Mouse (Mus musculus): ENCODE results near the gene Atg4b. TPM values are rescaled to one million over a fixed set of nuclear protein-coding genes. Genes with fewer than 3 reads are reported as not detected.

Atg4b gene
- 10 to 100 TPM; 68.8 to 72.9 TPM for total RNA-seq (2021)
- long read RNA-seq, experiment 1, full-length matches to known transcripts: 17 of 32 reads
- long read RNA-seq, experiment 1, partial matches to known transcripts: 7 of 32 reads
- long read RNA-seq, experiment 1, other reads (novel, unspliced or antisense): 8 of 32 reads
- long read RNA-seq, experiment 2, full-length matches to known transcripts: 16 of 31 reads
- long read RNA-seq, experiment 2, partial matches to known transcripts: 6 of 31 reads
- long read RNA-seq, experiment 2, other reads (novel, unspliced or antisense): 9 of 31 reads

DNA sequence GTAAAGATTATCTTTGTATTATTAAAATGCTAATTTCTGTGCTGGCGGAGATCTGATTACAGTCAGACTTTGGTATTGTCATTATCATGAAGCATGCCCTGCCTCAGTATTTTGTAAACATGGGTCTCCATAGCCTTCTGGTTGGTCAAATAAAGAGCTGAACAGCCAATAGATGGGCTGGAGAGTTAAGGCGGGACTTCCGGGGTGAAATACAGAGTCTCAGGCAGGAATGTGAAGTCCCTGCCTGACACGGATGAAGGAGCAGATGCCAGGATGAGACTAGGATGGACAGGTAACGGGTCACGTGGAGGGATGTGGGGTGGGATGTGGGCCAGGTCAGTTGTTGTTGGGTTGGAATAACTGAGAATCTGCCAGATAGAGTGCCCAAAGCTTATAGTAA is at the start of gene Atg4b:
Gene Atg4b, plus strand, starts transcription at position 211 of the 400 bp plus-strand sequence.
- no peak for DNase-seq (ENCODE audit: low spot score in 2 of 2)

DNA sequence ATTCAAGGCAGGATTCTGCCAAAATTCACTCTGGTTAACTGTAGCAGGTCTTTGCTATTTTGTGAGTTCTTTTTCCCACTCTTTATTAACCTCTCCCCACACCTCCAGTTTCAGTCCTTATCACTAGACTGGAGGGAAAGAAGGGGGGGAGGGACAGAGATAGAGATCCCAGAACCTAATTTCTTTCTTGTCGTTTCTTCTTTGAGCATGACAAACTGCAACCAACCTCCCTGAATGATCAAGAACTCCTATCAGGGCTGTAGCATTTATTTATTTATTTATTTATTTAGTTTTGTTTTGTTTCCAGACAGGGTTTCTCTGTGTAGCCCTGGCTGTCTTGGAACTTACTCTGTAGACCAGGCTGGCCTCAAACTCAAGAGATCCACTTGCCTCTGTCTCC is 49.2 kb upstream of the Atg4b start:
- DNase-seq (ENCODE audit: low spot score in 2 of 2): no peak

DNA sequence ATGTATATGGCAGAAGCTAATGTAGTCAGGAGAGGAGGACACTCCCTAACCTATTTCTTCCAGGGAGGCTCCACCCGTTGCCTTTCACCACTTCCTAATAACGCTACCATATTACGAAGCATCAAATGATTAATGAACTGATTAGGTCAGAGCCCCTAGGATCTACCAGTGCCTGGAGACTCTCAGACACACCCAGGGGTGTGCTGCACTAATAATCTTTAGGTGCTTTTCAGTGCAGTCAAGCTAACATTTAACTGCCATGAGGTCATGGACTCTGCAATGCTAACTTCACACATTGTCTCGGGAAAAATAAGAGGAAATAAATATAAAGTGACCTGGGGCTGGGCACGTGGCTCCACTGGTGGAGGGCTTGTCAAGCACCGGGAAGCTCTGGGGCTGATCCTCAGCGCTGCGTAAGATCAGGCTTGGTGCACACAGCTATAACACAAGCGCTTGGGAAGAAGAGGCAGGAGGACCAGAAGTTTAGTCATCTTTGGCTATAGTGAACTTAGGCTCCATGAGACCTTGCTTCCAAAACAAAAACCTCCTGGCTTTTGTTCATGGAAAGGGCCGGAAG is 47.7 kb upstream of the Atg4b start:
- no peak for DNase-seq (ENCODE audit: low spot score in 2 of 2)

DNA sequence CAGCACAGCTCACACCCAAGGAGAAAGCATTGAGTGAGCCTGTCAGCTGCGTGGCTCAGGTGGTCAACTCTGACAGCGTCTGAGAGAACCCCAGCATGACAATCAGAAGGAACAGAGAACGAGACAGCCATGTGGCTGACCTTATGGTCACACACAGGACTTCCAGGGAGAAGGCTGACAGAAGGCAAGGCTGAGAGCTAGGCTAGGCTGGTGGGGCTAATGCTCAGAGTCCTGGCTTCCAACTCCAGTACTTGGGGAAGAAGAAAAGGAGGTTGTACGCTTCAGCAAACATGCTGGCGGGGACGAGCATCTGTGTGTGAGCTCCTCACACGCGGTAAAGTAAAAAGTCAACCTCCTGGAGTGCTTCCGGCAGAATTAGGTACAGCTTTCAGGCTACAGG is 47.0 kb upstream of the Atg4b start:
- no peak for DNase-seq (ENCODE audit: low spot score in 2 of 2)

DNA sequence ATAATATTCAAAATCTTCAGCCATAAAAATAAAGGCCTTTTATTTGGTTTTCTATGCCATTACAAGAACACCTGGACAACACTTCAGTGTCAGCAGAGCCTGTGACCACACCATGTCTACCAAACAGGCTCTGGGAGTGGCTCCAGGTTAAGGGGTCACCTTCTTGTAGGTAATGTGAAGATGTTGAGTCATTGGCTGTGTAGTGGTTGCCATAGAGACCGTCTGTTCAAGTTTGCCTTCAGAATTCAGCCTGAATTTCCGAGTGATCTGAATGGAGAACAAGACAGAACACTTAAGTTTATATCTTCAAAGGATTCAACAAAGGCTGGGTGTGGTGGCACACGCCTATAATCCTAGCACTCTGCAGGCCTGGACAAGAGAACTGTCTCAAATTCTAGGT is 45.9 kb upstream of the Atg4b start:
- DNase-seq (ENCODE audit: low spot score in 2 of 2): no peak

DNA sequence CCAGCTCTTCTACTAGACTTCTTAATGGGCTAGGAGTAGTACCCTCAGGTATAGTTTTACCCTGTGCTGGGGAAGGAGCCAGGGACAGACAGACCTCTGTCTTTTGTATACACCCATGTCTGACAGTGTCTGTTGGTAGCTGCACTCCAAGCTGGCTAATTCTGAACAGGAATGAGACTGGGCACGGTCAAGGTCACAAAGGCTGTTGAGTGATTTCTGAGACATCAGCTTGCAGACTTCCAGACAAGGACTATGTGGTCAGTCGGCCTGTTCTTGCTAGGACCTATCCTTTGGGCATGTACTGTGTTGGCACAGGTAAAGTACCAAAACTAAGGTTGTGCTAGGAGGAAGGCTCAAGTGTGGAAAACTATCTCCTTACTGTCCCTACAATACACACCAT is 35.1 kb upstream of the Atg4b start:
- no peak for DNase-seq (ENCODE audit: low spot score in 2 of 2)

DNA sequence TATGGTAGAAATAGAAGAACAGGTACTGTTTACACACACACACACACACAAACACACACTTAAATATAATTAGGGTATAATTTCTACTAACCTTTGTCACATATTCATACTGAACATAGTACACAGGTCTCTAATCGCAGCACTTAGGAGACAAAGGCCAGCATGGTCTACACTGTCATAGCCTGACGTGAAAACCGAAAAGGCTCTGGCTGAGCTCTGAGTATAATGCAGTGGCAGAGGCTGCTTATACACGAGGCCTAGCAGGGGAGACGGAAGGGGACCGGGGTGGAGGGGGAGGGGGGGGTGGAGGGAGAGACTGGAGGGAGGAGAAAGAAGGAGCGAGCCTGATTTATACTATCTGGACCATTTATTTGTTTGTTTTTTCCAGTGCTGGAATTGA is 29.7 kb upstream of the Atg4b start:
- no peak for DNase-seq (ENCODE audit: low spot score in 2 of 2)

DNA sequence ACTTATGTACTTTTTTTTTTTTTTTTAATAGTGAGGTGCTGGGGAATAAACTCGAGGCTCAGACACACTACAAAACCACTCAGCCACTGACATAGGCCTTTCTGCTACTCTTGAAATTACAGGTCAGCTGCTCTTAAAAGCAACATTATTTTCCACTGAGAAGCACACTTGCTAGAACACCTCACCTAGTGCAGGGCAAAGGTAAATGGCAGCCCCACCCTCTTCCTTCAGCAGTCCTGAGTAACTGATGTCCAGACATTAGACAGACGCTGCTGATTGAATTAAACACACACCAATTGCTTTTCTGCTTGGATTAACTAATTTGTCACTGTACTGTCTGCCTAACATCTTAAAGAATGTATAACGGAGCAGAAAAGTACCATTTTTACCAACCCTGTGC is 26.7 kb upstream of the Atg4b start:
- DNase-seq (ENCODE audit: low spot score in 2 of 2): no peak

DNA sequence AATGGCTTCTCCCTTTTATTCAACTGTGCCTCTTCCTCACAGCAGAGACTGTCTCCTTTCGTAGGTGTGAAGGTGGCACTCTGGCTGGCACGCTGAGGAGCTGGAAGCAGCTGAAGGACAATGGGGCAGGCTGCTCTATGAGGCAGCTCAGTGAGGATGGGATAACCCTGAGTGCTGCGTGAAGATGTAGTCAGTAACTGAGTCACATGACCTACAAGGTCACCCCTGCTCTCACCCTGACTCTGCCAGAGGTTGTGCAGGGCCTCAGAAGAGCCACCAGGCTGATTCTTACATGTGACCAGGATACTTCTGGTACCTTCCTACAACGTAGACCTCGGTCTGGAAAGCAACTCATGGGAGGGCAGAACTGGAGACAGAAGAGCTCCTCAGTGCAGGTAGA is 25.6 kb upstream of the Atg4b start:
- no peak for DNase-seq (ENCODE audit: low spot score in 2 of 2)

DNA sequence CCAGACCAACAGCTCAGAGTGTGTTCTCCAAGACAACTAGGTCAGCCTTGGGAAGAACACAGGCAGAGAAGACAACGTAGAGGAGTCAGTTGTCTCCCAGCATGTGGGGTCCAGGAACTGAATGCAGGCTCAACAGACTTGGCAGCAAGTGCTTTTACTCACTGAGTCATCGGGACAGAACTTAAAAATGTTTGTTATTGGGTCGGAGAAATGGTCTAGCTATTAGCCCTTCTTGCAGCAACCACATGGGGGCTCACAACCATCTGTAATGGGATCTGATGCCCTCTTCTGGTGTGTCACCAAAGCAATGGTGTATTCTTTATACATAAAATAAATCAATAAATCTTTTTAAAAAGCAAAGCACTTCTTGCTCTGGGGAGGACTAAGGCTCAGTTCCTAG is 25.2 kb upstream of the Atg4b start:
- no peak for DNase-seq (ENCODE audit: low spot score in 2 of 2)

DNA sequence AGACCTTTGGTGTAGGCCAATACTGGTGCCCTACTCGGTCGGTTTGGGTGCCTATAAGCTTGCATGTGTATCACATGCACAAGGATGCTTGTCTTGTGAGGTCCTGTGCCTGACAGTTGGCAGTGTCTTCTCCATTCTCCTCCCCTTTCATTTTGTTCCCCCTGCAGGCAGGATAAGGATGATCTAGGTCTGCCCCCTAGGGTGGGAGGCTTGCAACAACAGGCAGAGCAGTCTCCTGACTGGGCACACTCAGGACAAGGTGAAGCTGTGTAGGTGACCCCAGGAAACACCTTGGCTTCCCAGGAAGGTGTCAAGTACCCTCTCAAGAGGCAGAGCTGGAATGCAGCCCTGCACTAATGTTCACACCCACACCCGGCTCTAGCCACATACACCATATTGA is 24.3 kb upstream of the Atg4b start:
- peak; percentile 21 to 34 for DNase-seq (ENCODE audit: low spot score in 2 of 2)

DNA sequence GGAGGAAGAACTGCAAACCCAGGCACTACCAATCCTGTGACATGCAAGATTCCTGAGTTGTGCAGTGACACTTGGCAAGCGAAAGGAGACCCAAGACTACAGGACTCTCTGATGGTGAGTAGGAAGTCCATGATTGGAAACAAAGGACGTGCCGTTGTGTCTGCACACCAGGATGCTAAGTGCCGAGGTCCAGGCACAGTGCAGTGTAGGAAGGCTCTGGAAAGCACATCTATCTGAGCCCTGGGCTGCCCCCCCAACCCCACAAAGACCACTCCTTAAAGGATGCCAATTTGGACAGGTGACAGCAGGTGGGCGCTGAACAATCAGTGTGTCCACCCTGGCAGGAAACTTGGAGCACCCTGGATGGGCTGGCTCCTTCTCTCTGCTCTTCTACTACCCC is 20.2 kb upstream of the Atg4b start:
- no peak for DNase-seq (ENCODE audit: low spot score in 2 of 2)

DNA sequence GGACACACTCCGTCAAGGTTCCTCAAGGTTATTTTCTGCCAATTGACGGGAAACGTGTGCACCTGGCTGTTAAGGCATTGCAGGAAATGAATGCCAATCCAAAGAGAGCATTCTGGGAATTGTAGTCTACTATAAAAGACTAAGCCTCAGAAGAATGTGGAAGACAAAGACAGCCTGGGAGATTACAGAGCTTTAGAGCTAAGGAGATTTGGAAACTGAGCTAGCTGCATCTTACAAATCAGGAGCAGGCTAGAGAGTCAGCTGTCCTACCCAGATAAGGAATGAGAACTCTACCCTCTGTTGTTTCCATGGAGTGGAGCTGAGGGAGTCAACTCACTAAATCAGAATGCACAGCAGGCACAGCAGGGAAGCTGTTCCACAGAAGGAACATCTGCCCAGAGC is 19.4 kb upstream of the Atg4b start:
- DNase-seq (ENCODE audit: low spot score in 2 of 2): peak in 1 of 2 experiments; percentile 19

DNA sequence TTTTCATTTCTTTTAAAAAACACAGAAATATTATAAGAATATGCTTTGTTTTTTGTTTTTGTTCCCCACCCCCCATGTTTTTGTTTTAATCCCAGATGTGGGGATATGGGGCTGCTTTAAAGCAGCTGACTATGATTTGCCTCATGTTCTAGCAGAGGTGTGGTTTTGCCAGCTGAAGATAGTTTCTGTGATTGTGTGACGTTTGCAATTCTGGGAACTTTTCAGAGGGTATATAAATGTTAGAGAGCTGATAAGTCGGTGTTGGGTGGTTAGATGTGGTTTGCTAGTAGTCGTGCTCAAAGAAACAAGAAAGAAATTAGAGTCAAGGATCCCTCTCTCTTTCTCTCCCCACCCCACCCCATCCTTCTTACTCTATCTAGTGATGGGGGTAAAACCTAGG is 15.4 kb upstream of the Atg4b start:
- no peak for DNase-seq (ENCODE audit: low spot score in 2 of 2)

DNA sequence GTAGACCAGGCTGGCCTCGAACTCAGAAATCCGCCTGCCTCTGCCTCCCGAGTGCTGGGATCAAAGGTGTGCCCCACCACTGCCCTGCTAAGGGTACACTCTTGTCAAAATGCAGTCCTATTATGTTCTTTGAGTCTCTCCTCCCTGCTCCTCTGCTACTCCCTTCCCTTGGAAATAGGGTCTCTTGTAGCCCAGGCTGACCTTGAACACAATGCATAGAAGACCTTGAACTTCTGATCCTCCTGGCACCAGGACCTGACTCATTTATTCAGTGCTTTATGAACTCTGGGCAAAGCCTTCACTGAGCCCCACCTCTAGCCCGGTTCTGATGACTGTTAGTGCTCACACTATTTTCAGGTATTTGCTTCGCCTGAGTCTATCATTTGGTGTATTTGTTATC is 13.6 kb upstream of the Atg4b start:
- no peak for DNase-seq (ENCODE audit: low spot score in 2 of 2)

DNA sequence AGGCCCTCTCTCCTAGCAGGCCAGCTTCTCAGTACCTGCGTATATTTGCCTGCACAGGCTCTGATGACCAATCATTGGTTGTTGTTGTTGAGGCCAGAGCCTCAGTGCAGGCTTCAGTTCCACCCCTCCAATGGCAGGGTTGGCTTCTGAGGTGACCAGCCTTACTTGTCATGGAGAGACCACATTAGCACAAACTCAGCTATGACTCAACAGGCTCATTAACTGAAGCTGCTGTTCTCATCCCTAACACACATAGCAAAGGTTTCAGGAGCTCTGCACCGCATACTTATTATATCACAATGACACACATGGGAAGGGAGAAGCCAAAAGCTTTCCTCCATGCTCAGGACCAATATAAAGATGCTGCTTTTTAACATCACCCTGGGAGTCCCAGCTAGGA is 10.6 kb upstream of the Atg4b start:
- no peak for DNase-seq (ENCODE audit: low spot score in 2 of 2)

DNA sequence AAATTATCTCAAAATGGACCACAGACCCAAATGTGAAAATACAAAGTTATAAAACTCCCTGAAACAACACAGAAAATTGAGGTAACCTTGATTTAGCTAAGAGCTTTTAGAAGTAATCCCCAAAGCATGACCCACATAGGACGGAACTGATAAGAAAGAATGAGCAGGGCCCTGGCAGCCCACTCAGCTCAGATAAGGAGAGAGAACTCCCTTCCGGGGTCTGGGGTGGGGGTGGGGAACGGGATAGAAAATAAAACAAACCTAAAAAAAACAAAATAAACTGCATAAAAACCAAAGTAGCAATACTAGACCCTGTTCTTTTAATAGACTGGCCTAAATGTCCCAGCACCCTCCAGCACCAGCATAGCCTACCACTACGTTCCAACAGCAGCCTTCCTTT is 9.3 kb upstream of the Atg4b start:
- no peak for DNase-seq (ENCODE audit: low spot score in 2 of 2)

DNA sequence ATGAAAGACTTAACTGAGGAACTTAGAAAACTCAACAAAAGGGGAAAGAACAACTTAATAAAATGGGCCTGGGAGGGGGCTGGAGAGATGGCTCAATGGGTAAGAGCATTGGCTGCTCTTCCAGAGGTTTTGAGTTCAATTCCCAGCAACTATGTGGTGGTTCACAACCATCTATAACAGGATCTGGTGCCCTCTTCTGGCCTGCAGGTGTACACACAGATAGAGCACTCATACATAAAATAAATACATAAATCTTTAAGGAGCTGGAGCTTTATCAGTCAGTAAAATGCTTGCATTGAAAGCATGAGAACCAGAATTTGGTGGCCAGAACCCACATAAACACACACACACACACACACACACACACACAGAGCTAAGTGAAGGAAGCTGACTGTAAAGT is 8.4 kb upstream of the Atg4b start:
- no peak for DNase-seq (ENCODE audit: low spot score in 2 of 2)

DNA sequence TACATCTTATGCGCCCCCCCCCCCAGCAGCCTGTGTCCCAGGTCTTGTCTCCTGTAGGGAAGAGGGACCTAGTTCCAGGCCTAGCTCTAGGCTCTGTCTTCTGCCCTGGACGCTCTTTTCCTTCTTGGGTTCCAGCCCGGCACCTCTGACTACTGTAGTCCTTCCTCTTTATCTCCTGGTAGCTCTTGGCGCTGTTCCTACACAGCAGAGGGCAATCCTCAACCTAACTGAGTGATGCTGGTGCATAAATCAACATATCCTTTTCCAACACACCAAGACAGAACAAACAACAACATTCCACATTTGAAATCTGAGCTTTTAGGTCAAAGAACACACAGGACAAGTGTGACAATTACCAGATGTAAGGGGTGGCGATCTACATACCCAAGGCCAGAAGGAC is 5.1 kb upstream of the Atg4b start:
- no peak for DNase-seq (ENCODE audit: low spot score in 2 of 2)

DNA sequence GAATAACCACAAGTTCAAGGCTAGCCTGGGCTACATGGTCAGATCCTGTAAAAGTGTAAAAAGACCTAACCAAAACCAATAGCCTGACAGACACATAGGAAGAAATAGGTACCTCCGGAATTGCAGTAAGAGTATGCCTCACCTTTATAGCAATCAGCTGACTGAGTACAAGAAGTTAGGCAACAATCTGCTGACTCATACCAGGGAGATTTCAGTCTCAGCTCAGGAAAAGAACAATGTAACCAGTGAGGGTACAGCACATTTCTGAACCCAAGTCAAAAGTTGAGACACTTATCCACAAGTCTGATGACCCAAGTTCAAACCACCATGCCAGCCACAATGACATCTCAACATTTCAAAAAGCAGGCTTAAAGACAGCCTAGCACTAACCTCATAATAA is 2.8 kb upstream of the Atg4b start:
- DNase-seq (ENCODE audit: low spot score in 2 of 2): no peak

DNA sequence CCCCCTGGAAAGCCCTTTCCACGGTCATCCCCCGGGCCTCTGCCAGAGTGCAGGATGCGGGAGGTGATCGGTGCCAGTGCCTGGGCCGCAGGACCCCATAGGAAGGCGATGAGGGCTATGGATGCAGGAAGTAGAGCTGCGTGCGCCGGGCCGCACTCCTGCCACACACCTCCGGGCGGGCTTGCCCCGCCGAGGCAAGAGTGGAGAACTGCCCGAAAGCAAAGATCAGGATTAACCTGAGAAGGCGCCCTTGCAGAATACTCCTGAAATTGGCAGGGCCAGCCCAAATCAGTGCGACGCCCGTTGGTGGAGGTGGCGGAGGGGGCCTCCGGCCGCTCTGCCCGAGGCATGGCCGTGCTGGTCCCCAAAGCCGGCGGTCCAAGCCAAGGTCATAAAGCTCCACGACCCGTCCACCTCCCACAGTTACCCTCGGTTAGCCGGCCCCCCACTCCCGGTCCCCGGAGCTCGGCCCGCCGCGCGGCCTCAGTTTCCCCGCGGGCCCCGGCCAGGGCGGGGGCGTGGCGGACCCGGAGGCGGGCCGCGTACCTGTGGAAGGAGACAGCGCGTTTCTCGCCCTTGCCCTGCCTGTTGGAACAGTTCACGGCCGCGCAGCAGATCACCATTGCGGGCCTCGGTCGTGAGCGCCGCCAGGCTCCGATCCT is 2.7 kb downstream of the Atg4b start:
- peak in 1 of 2 experiments; percentile 24 for DNase-seq (ENCODE audit: low spot score in 2 of 2)

DNA sequence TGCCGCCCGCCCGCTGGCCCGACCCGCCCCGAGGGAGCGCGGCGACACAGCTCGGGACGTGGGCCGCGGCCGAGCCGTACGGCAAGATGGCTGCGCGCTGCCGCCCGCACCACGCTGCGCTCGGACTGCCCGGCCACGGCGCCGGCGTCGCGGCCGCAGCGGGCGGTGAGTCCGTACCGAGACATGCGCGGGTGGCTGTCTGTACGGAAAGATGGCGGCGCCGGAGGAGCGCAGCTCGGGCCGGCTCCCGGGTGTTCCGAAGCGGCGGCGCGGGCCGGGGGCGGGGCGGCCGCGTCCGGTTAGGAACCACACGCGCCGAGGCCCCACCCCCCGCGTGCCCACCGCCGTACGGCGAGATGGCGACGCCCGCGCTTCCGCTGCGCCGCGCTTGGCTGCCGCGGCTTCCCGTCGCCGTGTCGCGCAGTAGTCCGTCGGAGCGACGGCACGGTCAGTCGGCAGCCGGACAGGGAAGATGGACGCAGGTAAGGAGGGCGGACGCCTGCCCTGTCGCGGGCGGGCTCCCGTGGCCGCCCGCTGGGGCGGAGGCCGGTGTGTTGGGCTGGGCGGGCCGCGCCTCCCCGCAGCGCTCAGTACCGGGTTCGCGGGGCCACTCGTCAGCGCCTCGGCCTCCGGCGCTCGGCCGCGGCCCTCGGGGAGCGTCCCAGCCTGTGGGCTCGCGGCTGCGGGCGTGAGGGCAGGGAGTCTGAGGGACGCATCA is 3.4 kb downstream of the Atg4b start, which contains the start of gene Thap4:
Gene Thap4, minus strand, starts transcription at position 292 of the 718 bp plus-strand sequence.
- DNase-seq (ENCODE audit: low spot score in 2 of 2): peak; percentile 89 to 92
